In the genomic region with DNA sequence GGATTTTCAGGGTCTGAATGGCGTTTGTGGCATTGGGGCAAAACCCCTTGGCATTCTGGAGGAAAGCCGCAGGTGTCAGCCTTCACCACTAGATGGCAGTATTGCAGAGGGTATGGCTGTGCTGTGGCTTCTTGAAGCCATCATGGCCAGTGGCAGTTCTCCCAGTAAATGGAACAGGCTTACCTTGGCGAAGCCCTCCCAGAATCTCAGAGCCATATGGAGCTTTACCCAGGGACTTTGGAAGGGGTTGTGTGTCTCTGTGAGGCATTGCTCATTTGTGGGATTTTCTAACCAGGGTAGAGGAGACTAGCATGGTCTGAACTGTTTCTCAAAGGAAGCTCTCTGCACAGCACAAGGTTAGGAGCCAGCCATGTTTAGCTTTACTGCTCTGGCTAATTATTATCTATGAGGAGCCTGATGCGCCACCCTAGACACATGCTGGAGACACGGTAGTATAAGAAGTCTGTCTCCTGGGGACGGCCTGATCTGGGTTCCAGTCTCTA, we compare ENCODE assay signal across 7 mouse cellular contexts. TPM values are rescaled to one million over a fixed set of nuclear protein-coding genes. Genes with fewer than 3 reads are reported as not detected.
DNase-seq lines count a peak whose midpoint lies in the region; ATAC-seq lines count a peak whose summit lies in the region.

No protein-coding gene starts in this region.

- no peak overlapping the region for H3K4me3 ChIP-seq in limb, embryonic 12.5 days (replicated peaks)
- no peak overlapping the region for H3K4me3 ChIP-seq in midbrain, embryonic 16.5 days (ENCODE audit: low read depth, low read length)

- peak; percentile 72 for DNase-seq in adipocyte (ENCODE audit: low spot score)
- peak; percentile 76 to 83 for DNase-seq in cerebellum, postnatal 25 days
- DNase-seq in gastrocnemius, postnatal 10 days: peak; percentile 66
- DNase-seq in kidney, adult 8-10 months: peak; percentile 68 to 77
- DNase-seq in spleen, postnatal 36 days (ENCODE audit: low spot score in 2 of 2): peak; percentile 9 to 18

- H3K9me3 ChIP-seq in limb, embryonic 12.5 days: no peaks in the 10 kb centered on the region
- no peaks in the 10 kb centered on the region for H3K9me3 ChIP-seq in midbrain, embryonic 16.5 days (replicated peaks; ENCODE audit: control insufficient read depth, low read length, poor library complexity, severe bottlenecking)

- H3K4me1 ChIP-seq in limb, embryonic 12.5 days (replicated peaks): 0 out of 2 replicates have a peak, but pooled peaks cover 2% of the 10 kb centered on the region
- no peaks in the 10 kb centered on the region for H3K4me1 ChIP-seq in midbrain, embryonic 16.5 days (ENCODE audit: control insufficient read depth, insufficient read depth, low read length)

- H3K4me2 ChIP-seq in limb, embryonic 12.5 days: no peak overlapping the region
- no peak overlapping the region for H3K4me2 ChIP-seq in midbrain, embryonic 16.5 days (ENCODE audit: low read length)

- H3K27ac ChIP-seq in limb, embryonic 12.5 days: no peak overlapping the region
- H3K27ac ChIP-seq in midbrain, embryonic 16.5 days (ENCODE audit: low read length): no peak overlapping the region

- H3K36me3 ChIP-seq in limb, embryonic 12.5 days: no peaks in the 10 kb centered on the region
- H3K36me3 ChIP-seq in midbrain, embryonic 16.5 days (ENCODE audit: control insufficient read depth, insufficient read depth, low read length): no peaks in the 10 kb centered on the region

- no peaks in the 10 kb centered on the region; the same call in 1 of the 2 replicates for H3K27me3 ChIP-seq in limb, embryonic 12.5 days
- no peaks in the 10 kb centered on the region for H3K27me3 ChIP-seq in midbrain, embryonic 16.5 days (ENCODE audit: control insufficient read depth, insufficient read depth, low read depth, low read length)

- no peak overlapping the region for H3K9ac ChIP-seq in limb, embryonic 12.5 days (replicated peaks)
- no peak overlapping the region for H3K9ac ChIP-seq in midbrain, embryonic 16.5 days (ENCODE audit: low read depth, low read length)

- 36% methylated on average over 6 of the region's 6 CpGs for WGBS in limb, embryonic 12.5 days
- 39% methylated on average over 6 of the region's 6 CpGs for WGBS in midbrain, embryonic 16.5 days

- peak; percentile 78 for ATAC-seq in limb, embryonic 12.5 days (ENCODE audit: insufficient number of reproducible peaks, insufficient read depth, low FRiP score, low TSS enrichment, low read depth)
- ATAC-seq in midbrain, embryonic 16.5 days: peak; percentile 79

RNA-seq across cellular contexts. Expression of gene Oit1, which starts 22.5 kb away (rescaled TPM):
- total RNA-seq in gastrocnemius, postnatal 10 days (2021): not detected
- 0.23 TPM in 1 of 2 replicates, not detected in the other for polyA plus RNA-seq in limb, embryonic 12.5 days (2016; fragmentation: Nextera tagmentation; extraction: Ambion mirVana)
- 0.22 TPM in 1 of 2 replicates, not detected in the other for polyA plus RNA-seq in midbrain, embryonic 16.5 days (2015; fragmentation: Nextera tagmentation; extraction: Ambion mirVana)

RNA-seq across cellular contexts. Expression of gene Fam107a, which starts 38.2 kb away (rescaled TPM):
- 1 to 10 TPM; 1.7 to 4.4 TPM for total RNA-seq in gastrocnemius, postnatal 10 days (2021)
- polyA plus RNA-seq in limb, embryonic 12.5 days (2016; fragmentation: Nextera tagmentation; extraction: Ambion mirVana): 0.23 and 0.35 TPM in 2 replicates
- 0.92 and 1.4 TPM in 2 replicates for polyA plus RNA-seq in midbrain, embryonic 16.5 days (2015; fragmentation: Nextera tagmentation; extraction: Ambion mirVana)

Comparison
In these comparisons a context has a peak if more than half of its experiments do, and no peak if none do; other contexts are left out.
1. DNase-seq: peak in every context shown above with its lines; median percentile 80 in cerebellum, postnatal 25 days; 72 in kidney, adult 8-10 months; 72 in adipocyte; 66 in gastrocnemius, postnatal 10 days; 14 in spleen, postnatal 36 days.